ENCODE assay signal across 8 mouse cellular contexts in genomic region chr6:140424991-140425361, GRCm38 (mm10). TPM values are rescaled to one million over a fixed set of nuclear protein-coding genes. Genes with fewer than 3 reads are reported as not detected.
DNase-seq lines count a peak whose midpoint lies in the region; ATAC-seq lines count a peak whose summit lies in the region.

No protein-coding gene starts in this region.

- no peaks in the 10 kb centered on the region for H3K9me3 ChIP-seq in neural tube, embryonic 11.5 days (ENCODE audit: control insufficient read depth, low read length)
- H3K9me3 ChIP-seq in heart, embryonic 12.5 days (replicated peaks) = 0 out of 2 replicates have a peak, but pooled peaks cover 4% of the 10 kb centered on the region
- no peaks in the 10 kb centered on the region for H3K9me3 ChIP-seq in kidney, embryonic 14.5 days (ENCODE audit: control insufficient read depth, low read length)
- no peaks in the 10 kb centered on the region for H3K9me3 ChIP-seq in liver, embryonic 16.5 days (replicated peaks; ENCODE audit: control insufficient read depth, low read length)
- no peaks in the 10 kb centered on the region for H3K9me3 ChIP-seq in neural tube, embryonic 12.5 days

- H3K4me2 ChIP-seq in neural tube, embryonic 11.5 days (ENCODE audit: low read depth) = peak overlapping the region; percentile 77
- H3K4me2 ChIP-seq in heart, embryonic 12.5 days = peak overlapping the region; percentile 93
- peak overlapping the region; percentile 67 for H3K4me2 ChIP-seq in kidney, embryonic 14.5 days (replicated peaks; ENCODE audit: low read depth, low read length)
- H3K4me2 ChIP-seq in liver, embryonic 16.5 days (ENCODE audit: low read depth, low read length) = peak overlapping the region; percentile 66
- peak overlapping the region; percentile 77 for H3K4me2 ChIP-seq in neural tube, embryonic 12.5 days (replicated peaks)

- H3K27me3 ChIP-seq in neural tube, embryonic 11.5 days (ENCODE audit: control insufficient read depth, insufficient read depth, low read length) = no peaks in the 10 kb centered on the region
- no peaks in the 10 kb centered on the region for H3K27me3 ChIP-seq in heart, embryonic 12.5 days (replicated peaks)
- no peaks in the 10 kb centered on the region for H3K27me3 ChIP-seq in kidney, embryonic 14.5 days (ENCODE audit: control insufficient read depth, insufficient read depth, low read length)
- H3K27me3 ChIP-seq in liver, embryonic 16.5 days (ENCODE audit: control insufficient read depth, insufficient read depth, low read depth, low read length) = peaks cover 24% of the 10 kb centered on the region
- H3K27me3 ChIP-seq in neural tube, embryonic 12.5 days (replicated peaks) = no peaks in the 10 kb centered on the region

- H3K4me3 ChIP-seq in neural tube, embryonic 11.5 days (ENCODE audit: low read depth, low read length) = peak overlapping the region; percentile 92
- peak overlapping the region; percentile 99 for H3K4me3 ChIP-seq in heart, embryonic 12.5 days
- H3K4me3 ChIP-seq in kidney, embryonic 14.5 days (ENCODE audit: low read length) = peak overlapping the region; percentile 98
- H3K4me3 ChIP-seq in liver, embryonic 16.5 days (ENCODE audit: low read depth, low read length) = peak overlapping the region; percentile 70
- H3K4me3 ChIP-seq in neural tube, embryonic 12.5 days = peak overlapping the region; percentile 95

- no peak for ATAC-seq in neural tube, embryonic 11.5 days (ENCODE audit: insufficient read depth, low FRiP score, low TSS enrichment)
- ATAC-seq in heart, embryonic 12.5 days (ENCODE audit: insufficient number of reproducible peaks, low FRiP score) = no peak
- ATAC-seq in kidney, embryonic 14.5 days (ENCODE audit: low FRiP score, low TSS enrichment) = no peak
- no peak; the same call in 1 of the 2 replicates for ATAC-seq in liver, embryonic 16.5 days (ENCODE audit: low read depth)
- ATAC-seq in neural tube, embryonic 12.5 days (ENCODE audit: low FRiP score, low read depth) = peak; percentile 5; the same call in 1 of the 2 replicates
- ATAC-seq in activated CD4-positive, CD25-positive, alpha-beta regulatory T cell, adult 4 months = no peak

- H3K4me1 ChIP-seq in neural tube, embryonic 11.5 days (ENCODE audit: control insufficient read depth, insufficient read depth, low read length) = peaks cover 6% of the 10 kb centered on the region; the same call in 1 of the 2 replicates
- H3K4me1 ChIP-seq in heart, embryonic 12.5 days (replicated peaks) = peaks cover 5% of the 10 kb centered on the region
- H3K4me1 ChIP-seq in kidney, embryonic 14.5 days (ENCODE audit: control insufficient read depth, insufficient read depth, low read length) = peaks cover 5% of the 10 kb centered on the region; the same call in 1 of the 2 replicates
- no peaks in the 10 kb centered on the region; the same call in 1 of the 2 replicates for H3K4me1 ChIP-seq in liver, embryonic 16.5 days (ENCODE audit: control insufficient read depth, low read depth, low read length)
- peaks cover 13% of the 10 kb centered on the region for H3K4me1 ChIP-seq in neural tube, embryonic 12.5 days

- H3K27ac ChIP-seq in neural tube, embryonic 11.5 days (ENCODE audit: low read depth, low read length) = peak overlapping the region; percentile 90
- peak overlapping the region; percentile 83; the same call in 1 of the 2 replicates for H3K27ac ChIP-seq in heart, embryonic 12.5 days (ENCODE audit: poor library complexity, severe bottlenecking)
- H3K27ac ChIP-seq in kidney, embryonic 14.5 days (ENCODE audit: low read depth, low read length) = peak overlapping the region; percentile 90
- H3K27ac ChIP-seq in liver, embryonic 16.5 days (ENCODE audit: low read length) = peak overlapping the region; percentile 72
- H3K27ac ChIP-seq in neural tube, embryonic 12.5 days = 0 out of 2 replicates have a peak overlapping the region, but pooled peaks have one; percentile 92

- H3K9ac ChIP-seq in neural tube, embryonic 11.5 days (ENCODE audit: low read length) = peak overlapping the region; percentile 99
- peak overlapping the region; percentile 95 for H3K9ac ChIP-seq in heart, embryonic 12.5 days
- peak overlapping the region; percentile 97 for H3K9ac ChIP-seq in kidney, embryonic 14.5 days (ENCODE audit: low read depth, low read length)
- H3K9ac ChIP-seq in liver, embryonic 16.5 days (ENCODE audit: low read depth, low read length) = peak overlapping the region; percentile 69
- peak overlapping the region; percentile 96 for H3K9ac ChIP-seq in neural tube, embryonic 12.5 days

- DNase-seq in neural tube, embryonic 11.5 days (ENCODE audit: low spot score) = peak; percentile 66
- no peak for DNase-seq in neural tube, embryonic 10.5 days (ENCODE audit: extremely low spot score, low spot score)
- peak; percentile 23 for DNase-seq in cerebellum, adult 8-10 months

- 1% methylated on average over 17 of the region's 17 CpGs for WGBS in neural tube, embryonic 11.5 days
- WGBS in heart, embryonic 12.5 days = 1% methylated on average over 17 of the region's 17 CpGs
- WGBS in kidney, embryonic 14.5 days = 1% methylated on average over 17 of the region's 17 CpGs
- WGBS in liver, embryonic 16.5 days (ENCODE audit: insufficient replicate concordance) = 3% methylated on average over 17 of the region's 17 CpGs
- under 1% methylated on average over 17 of the region's 17 CpGs for WGBS in neural tube, embryonic 12.5 days

- no peaks in the 10 kb centered on the region for H3K36me3 ChIP-seq in neural tube, embryonic 11.5 days (ENCODE audit: control insufficient read depth, insufficient read depth, low read length)
- H3K36me3 ChIP-seq in heart, embryonic 12.5 days = peaks cover 9% of the 10 kb centered on the region
- peaks cover 13% of the 10 kb centered on the region for H3K36me3 ChIP-seq in kidney, embryonic 14.5 days (ENCODE audit: control insufficient read depth, insufficient read depth, low read length)
- H3K36me3 ChIP-seq in liver, embryonic 16.5 days (ENCODE audit: control insufficient read depth, insufficient read depth) = no peaks in the 10 kb centered on the region
- peaks cover 10% of the 10 kb centered on the region for H3K36me3 ChIP-seq in neural tube, embryonic 12.5 days

RNA-seq across cellular contexts. Expression of gene Plekha5, which starts 1.1 kb away (rescaled TPM):
- 49.0 and 52.0 TPM in 2 replicates for polyA plus RNA-seq in neural tube, embryonic 11.5 days (2014; fragmentation: Nextera tagmentation; extraction: Ambion mirVana)
- 21.9 and 22.3 TPM in 2 replicates for polyA plus RNA-seq in heart, embryonic 12.5 days (2016; fragmentation: Nextera tagmentation; extraction: Ambion mirVana)
- polyA plus RNA-seq in kidney, embryonic 14.5 days (2014; fragmentation: Nextera tagmentation; extraction: Ambion mirVana) = 43.8 and 63.4 TPM in 2 replicates
- polyA plus RNA-seq in liver, embryonic 16.5 days (2015; fragmentation: Nextera tagmentation; extraction: Ambion mirVana) = 4.2 and 5.5 TPM in 2 replicates
- 47.0 and 53.3 TPM in 2 replicates for polyA plus RNA-seq in neural tube, embryonic 12.5 days (2016; fragmentation: Nextera tagmentation; extraction: Ambion mirVana)
- 10 to 100 TPM; 14.2 to 15.0 TPM for polyA plus RNA-seq in activated CD4-positive, CD25-positive, alpha-beta regulatory T cell, adult 4 months (2017; shearing (Covaris generic))
